Mouse (Mus musculus) limb, embryonic 11.5 days (tissue): ENCODE data around the gene Ifnar2. TPM values are rescaled to one million over a fixed set of nuclear protein-coding genes. Genes with fewer than 3 reads are reported as not detected.

Experiments used
- ATAC-seq: fragments of 200-750 bp; cut with Nextera tagmentation; 2 replicates; pipeline ENCODE4 v1.8.0; 2017; ENCODE audit warnings: low read depth; ENCODE audit not compliant: insufficient number of reproducible peaks, low FRiP score, low TSS enrichment
- DNase-seq: peaks from one replicate; pipeline ENCODE4 v3.0.0-alpha.2; 2015; ENCODE audit warnings: low spot score
- H3K27ac ChIP-seq: fragments of 300-500 bp; sonication (generic); replicated peaks from 2 replicates; pipeline ENCODE4 v1.5.1; 2014; ENCODE audit warnings: low read depth, mild to moderate bottlenecking, low read length
- H3K27me3 ChIP-seq: fragments of 300-500 bp; sonication (generic); 2 replicates; pipeline ENCODE4 v1.6.1; 2014; ENCODE audit warnings: mild to moderate bottlenecking, low read length, mixed read lengths; ENCODE audit not compliant: control insufficient read depth, insufficient read depth
- H3K36me3 ChIP-seq: fragments of 300-500 bp; sonication (generic); 2 replicates; pipeline ENCODE4 v1.6.1; 2014; ENCODE audit warnings: mild to moderate bottlenecking, low read length, moderate library complexity, mixed read lengths; ENCODE audit not compliant: control insufficient read depth, insufficient read depth
- H3K4me1 ChIP-seq: fragments of 300-500 bp; sonication (generic); 2 replicates; pipeline ENCODE4 v1.6.1; 2014; ENCODE audit warnings: low read length, mixed read lengths; ENCODE audit not compliant: control insufficient read depth, insufficient read depth
- H3K4me2 ChIP-seq: fragments of 300-500 bp; sonication (generic); 2 replicates; pipeline ENCODE4 v1.6.1; 2014; ENCODE audit warnings: low read depth, mild to moderate bottlenecking, moderate library complexity; ENCODE audit not compliant: severe bottlenecking
- H3K4me3 ChIP-seq: fragments of 300-500 bp; sonication (generic); 2 replicates; pipeline ENCODE4 v1.5.1; 2014; ENCODE audit warnings: low read depth, low read length
- H3K9ac ChIP-seq: fragments of 300-500 bp; sonication (generic); 2 replicates; pipeline ENCODE4 v1.6.1; 2014; ENCODE audit warnings: mild to moderate bottlenecking, low read length
- H3K9me3 ChIP-seq: fragments of 300-500 bp; sonication (generic); 2 replicates; pipeline ENCODE4 v1.6.1; 2016; ENCODE audit warnings: low read length; ENCODE audit not compliant: control insufficient read depth
- WGBS: fragments of 180-500 bp; shearing (Covaris S2); extraction: QIAGEN DNeasy Blood & Tissue Kit; methylation state at CpG from one replicate; pipeline ENCODE4 v1.1.7; 2014; 5-methylcytosine and 5-hydroxymethylcytosine counted together
- polyA plus RNA-seq: library from polyadenylated mRNA; unstranded; fragments of >200 nt; fragmentation: Nextera tagmentation; extraction: Ambion mirVana; gene quantifications from 2 replicates; pipeline ENCODE4 v1.2.1, GENCODE M21; 2014

The Ifnar2 gene
- polyA plus RNA-seq = 39.2 and 39.3 TPM in 2 replicates

GRCm38 (mm10) chr16:91372577-91373472, at the start of gene Ifnar2:
Ifnar2 (plus strand) TSS chr16:91372783.
- ATAC-seq (peak; percentile 85), DNase-seq (peak; percentile 80)
- Histone ChIP-seq H3K9ac (peak within 1 kb of the TSS; percentile 84), H3K27me3 (no peaks in the 10 kb centered on the region), H3K9me3 (no peaks in the 10 kb centered on the region), H3K36me3 (no peaks in the 10 kb centered on the region), H3K4me1 (peaks cover 4% of the 10 kb centered on the region; the same call in 1 of the 2 replicates), H3K27ac (peak within 1 kb of the TSS; percentile 82), H3K4me3 (peak within 1 kb of the TSS; percentile 78), H3K4me2 (peak within 1 kb of the TSS; percentile 62)
- WGBS = under 1% methylated on average over 60 of the region's 62 CpGs

- WGBS = 60% methylated on average over 7 of the region's 7 CpGs
- H3K27ac ChIP-seq = no peak overlapping the region
- H3K9me3 ChIP-seq = no peaks in the 10 kb centered on the region
- H3K4me1 ChIP-seq = no peaks in the 10 kb centered on the region
- no peak overlapping the region for H3K9ac ChIP-seq
- no peaks in the 10 kb centered on the region for H3K27me3 ChIP-seq
- H3K36me3 ChIP-seq = no peaks in the 10 kb centered on the region
- ATAC-seq = no peak
- H3K4me3 ChIP-seq = no peak overlapping the region
- H3K4me2 ChIP-seq = no peak overlapping the region
- no peak for DNase-seq
These were observed 45.0 kb upstream of the Ifnar2 start for GRCm38 (mm10) chr16:91327605-91328004.

DNA sequence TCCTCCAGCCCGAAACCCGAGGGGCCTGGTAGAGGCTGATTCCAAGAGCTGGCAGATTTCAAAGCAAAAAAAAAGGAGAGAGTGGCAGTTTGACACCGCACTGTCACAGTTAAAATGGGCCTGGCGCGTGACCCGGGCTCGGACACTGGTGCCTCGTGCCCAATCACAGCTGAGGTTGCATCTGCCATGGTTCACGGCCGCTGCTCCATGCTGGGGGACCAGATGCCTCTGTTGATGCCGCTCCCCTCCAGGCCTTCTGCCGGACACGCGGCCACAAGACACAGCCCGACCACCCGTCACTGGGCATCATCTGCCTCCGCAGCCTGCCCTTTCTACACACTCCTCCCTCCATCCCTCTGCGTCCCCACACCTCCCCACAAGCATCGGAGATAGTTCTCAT, 43.7 kb upstream of the Ifnar2 start:
- Histone ChIP-seq H3K9ac (no peak overlapping the region), H3K4me2 (no peak overlapping the region), H3K27ac (no peak overlapping the region), H3K36me3 (no peaks in the 10 kb centered on the region), H3K27me3 (no peaks in the 10 kb centered on the region), H3K4me3 (no peak overlapping the region), H3K4me1 (no peaks in the 10 kb centered on the region), H3K9me3 (no peaks in the 10 kb centered on the region)
- WGBS = 81% methylated on average over 19 of the region's 19 CpGs
- ATAC-seq = no peak
- no peak for DNase-seq

DNA sequence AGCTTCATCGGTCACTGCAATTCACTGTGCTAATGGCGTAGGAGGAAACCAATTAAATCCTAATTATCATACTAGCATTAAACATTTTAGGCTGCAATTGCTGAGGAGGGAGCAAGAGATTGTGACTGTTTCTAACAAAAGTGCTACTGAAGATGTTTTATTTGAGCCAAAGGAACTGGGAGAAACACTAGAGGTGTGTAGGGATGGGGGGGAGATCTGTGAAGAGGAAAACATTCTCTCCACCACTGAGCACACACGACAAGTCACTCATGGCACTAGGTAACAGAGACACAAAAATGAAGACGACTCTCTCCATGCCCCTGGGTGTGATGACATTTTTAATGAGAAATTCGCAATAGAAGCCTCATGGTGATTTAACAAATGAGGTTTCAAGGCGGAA, 42.1 kb upstream of the Ifnar2 start:
- Histone ChIP-seq H3K36me3 (no peaks in the 10 kb centered on the region), H3K27ac (no peak overlapping the region), H3K4me3 (no peak overlapping the region), H3K9me3 (no peaks in the 10 kb centered on the region), H3K9ac (no peak overlapping the region), H3K4me2 (no peak overlapping the region), H3K4me1 (0 out of 2 replicates have a peak, but pooled peaks cover 3% of the 10 kb centered on the region), H3K27me3 (no peaks in the 10 kb centered on the region)
- DNase-seq = no peak
- whole genome bisulfite sequencing = 80% methylated on average over 6 of the region's 6 CpGs
- no peak for ATAC-seq

DNA sequence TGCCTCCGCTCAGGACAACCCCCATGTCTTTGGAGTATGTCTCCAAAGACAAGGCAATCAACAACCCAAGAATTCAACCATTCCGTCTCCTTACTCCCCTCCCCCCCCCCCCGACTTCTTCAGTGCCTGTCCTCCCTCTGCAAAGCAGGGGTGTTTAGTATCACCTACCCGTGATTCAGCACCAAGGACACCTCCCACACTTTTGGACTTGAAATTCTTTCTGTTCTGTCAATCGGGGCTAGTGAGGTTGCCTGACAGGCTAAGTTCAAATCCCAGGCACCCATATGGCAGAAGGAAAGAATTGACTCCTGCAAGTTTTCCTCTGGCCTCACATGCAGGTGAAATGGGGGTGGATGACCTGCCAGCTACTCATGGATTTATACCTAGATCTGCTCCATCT, 41.4 kb upstream of the Ifnar2 start:
- no peaks in the 10 kb centered on the region for H3K36me3 ChIP-seq
- H3K27ac ChIP-seq = no peak overlapping the region
- H3K4me1 ChIP-seq = 0 out of 2 replicates have a peak, but pooled peaks cover 3% of the 10 kb centered on the region
- peak; percentile 71 for DNase-seq
- H3K4me2 ChIP-seq = no peak overlapping the region
- no peak overlapping the region for H3K9ac ChIP-seq
- WGBS = 33% methylated on average over 5 of the region's 5 CpGs
- no peak for ATAC-seq
- H3K9me3 ChIP-seq = no peaks in the 10 kb centered on the region
- no peaks in the 10 kb centered on the region for H3K27me3 ChIP-seq
- H3K4me3 ChIP-seq = no peak overlapping the region

GRCm38 (mm10) chr16:91332880-91333279, 39.7 kb upstream of the Ifnar2 start:
- DNase-seq = peak; percentile 37

GRCm38 (mm10) chr16:91334190-91334893, 38.2 kb upstream of the Ifnar2 start:
- H3K4me2 ChIP-seq = no peak overlapping the region

More at GRCm38 (mm10) chr16:91332880-91333279, 39.7 kb upstream of the Ifnar2 start:
- Histone ChIP-seq H3K27ac (no peak overlapping the region), H3K36me3 (no peaks in the 10 kb centered on the region), H3K4me1 (0 out of 2 replicates have a peak, but pooled peaks cover 3% of the 10 kb centered on the region), H3K4me3 (no peak overlapping the region), H3K4me2 (no peak overlapping the region), H3K27me3 (no peaks in the 10 kb centered on the region), H3K9me3 (no peaks in the 10 kb centered on the region), H3K9ac (no peak overlapping the region)
- no peak for ATAC-seq
- WGBS = 52% methylated on average over 7 of the region's 7 CpGs

GRCm38 (mm10) chr16:91336753-91337152, 35.8 kb upstream of the Ifnar2 start:
- H3K27ac ChIP-seq = no peak overlapping the region
- WGBS = 88% methylated on average over 4 of the region's 4 CpGs
- H3K4me1 ChIP-seq = 0 out of 2 replicates have a peak, but pooled peaks cover 3% of the 10 kb centered on the region
- ATAC-seq = no peak
- no peak for DNase-seq
- no peaks in the 10 kb centered on the region for H3K36me3 ChIP-seq
- H3K9ac ChIP-seq = no peak overlapping the region
- H3K4me3 ChIP-seq = no peak overlapping the region
- H3K27me3 ChIP-seq = no peaks in the 10 kb centered on the region
- no peak overlapping the region for H3K4me2 ChIP-seq
- H3K9me3 ChIP-seq = no peaks in the 10 kb centered on the region

More at GRCm38 (mm10) chr16:91334190-91334893, 38.2 kb upstream of the Ifnar2 start:
- Histone ChIP-seq H3K9me3 (no peaks in the 10 kb centered on the region), H3K4me1 (0 out of 2 replicates have a peak, but pooled peaks cover 3% of the 10 kb centered on the region), H3K4me3 (no peak overlapping the region), H3K36me3 (no peaks in the 10 kb centered on the region), H3K27ac (no peak overlapping the region), H3K9ac (no peak overlapping the region), H3K27me3 (no peaks in the 10 kb centered on the region)
- DNase-seq = no peak
- WGBS = 25% methylated on average over 10 of the region's 10 CpGs
- ATAC-seq = no peak
